Mouse (Mus musculus) small intestine, adult 10 weeks (tissue): ENCODE results near the gene Vps52. TPM values are rescaled to one million over a fixed set of nuclear protein-coding genes. Genes with fewer than 3 reads are reported as not detected.

Source experiments
- polyA plus RNA-seq: library from polyadenylated mRNA; stranded (reverse); fragments of 350-450 nt; fragmentation: Illumina TruSeq; extraction: RNeasy Lipid Tissue Mini Kit (QIAGEN cat#74804); gene quantifications from one replicate; pipeline ENCODE4 v1.2.3, GENCODE M21; 2014; ENCODE audit warnings: low replicate concordance

Gene Vps52
- 2.0 TPM for polyA plus RNA-seq

DNA sequence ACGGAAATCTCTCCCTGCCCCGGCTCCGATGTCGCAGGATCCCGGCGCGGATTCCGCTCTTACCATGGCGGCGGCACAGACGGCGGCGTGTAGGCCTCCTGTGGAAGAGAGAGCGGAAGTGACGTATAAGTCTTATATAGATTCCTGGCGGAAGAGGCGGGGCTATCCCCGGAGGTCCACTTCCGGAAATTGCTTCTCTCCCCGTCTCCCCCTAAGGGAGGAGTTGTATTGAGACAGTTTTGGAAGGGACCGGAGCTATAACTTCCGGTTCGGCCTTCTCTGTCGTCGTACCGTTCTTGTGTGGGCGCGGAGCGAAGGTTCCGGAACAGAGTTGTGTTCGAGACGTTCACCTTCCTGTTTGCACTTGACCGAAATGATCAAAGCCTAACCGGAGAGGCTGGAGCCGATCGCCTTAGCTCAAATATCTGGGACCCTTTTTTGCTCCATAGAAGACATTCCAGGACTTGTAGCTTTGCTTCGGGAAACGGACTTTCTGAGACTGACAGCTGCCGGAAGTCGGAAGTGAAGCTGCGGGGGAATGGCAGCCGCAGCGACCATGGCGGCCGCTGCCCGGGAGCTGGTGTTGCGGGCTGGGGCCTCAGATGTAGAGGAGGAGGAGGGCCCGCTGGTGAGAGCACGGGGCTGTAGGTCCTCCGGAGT is at the start of gene Vps52, which contains the start of gene Rps18:
Gene Vps52, plus strand, starts transcription at position 258 of the 660 bp plus-strand sequence.
Gene Rps18, minus strand, starts transcription at position 447 of the 660 bp plus-strand sequence.

DNA sequence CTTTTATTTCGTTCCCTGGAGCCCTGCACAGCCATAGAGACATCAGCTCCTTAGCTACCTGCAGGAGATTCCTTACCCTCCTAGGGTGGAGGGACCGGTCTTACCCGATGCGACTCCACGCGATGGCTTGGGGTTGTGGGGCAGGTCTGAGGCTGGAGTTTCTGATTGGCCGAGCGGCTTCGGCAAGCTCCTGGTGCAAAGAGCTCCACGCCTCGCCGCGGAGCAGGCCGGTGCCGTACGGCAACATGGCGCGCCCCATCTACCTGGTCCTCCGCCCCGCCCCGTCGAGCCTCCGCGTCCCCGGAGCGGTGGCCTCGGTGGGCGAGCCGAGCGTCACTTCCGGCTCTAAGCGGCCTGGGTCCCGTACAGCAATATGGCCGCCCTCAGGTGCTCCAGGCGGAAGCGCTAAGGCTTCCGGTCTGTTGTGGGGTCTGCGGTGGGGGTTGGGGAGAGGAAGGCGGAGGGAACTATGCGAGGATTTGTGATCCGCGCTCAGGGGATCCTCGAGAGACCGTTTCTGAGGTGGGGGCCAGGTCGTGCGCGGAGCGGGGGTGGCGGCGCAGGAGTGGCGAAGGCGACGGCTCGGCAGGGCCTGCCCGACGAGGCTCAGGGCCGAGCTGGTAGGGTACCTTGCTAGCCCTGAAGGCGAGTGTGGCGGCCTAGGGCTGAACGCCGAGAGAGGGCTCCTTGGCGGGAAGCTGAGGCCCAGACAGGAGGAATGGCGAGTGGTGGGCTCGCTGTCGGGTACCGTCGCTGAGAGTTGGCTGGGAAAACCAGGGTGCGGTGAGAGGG is 46.3 kb upstream of the Vps52 start, which contains the start of gene Daxx:
Gene Daxx, plus strand, starts transcription at position 338 of the 792 bp plus-strand sequence.

DNA sequence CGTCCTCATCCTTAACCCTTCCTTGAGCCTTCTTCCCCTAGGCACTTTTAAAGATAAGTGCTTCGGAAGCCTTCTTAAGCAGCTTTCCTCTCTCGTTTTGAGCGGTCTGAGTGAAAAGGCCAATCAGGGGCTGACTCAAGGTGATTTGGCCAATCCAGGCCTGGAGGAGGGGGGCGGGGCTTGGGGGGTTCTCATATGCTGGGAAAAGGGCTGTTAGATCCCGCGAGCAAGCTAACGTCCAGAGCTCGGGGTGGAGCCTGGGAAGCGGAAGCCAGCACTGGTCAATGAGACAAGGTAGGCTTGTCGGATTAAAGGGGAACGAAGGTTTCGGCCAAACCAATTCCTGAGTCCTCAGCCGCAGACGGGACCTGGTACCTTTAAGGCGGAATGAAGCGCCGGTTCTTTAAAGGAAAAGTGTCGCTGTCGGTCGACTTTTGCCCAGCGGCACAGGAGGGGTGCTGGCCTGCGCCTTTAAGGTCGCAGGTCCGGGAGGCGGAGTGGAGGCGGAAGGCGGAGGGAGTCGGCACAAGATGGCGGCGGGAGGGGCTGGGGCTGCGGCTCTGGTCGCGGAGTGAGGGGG is 39.9 kb upstream of the Vps52 start, which contains the start of the genes Tapbp and Zbtb22:
Gene Tapbp, plus strand, starts transcription at position 229 of the 580 bp plus-strand sequence.
Gene Zbtb22, plus strand, starts transcription at position 234 of the 580 bp plus-strand sequence.

DNA sequence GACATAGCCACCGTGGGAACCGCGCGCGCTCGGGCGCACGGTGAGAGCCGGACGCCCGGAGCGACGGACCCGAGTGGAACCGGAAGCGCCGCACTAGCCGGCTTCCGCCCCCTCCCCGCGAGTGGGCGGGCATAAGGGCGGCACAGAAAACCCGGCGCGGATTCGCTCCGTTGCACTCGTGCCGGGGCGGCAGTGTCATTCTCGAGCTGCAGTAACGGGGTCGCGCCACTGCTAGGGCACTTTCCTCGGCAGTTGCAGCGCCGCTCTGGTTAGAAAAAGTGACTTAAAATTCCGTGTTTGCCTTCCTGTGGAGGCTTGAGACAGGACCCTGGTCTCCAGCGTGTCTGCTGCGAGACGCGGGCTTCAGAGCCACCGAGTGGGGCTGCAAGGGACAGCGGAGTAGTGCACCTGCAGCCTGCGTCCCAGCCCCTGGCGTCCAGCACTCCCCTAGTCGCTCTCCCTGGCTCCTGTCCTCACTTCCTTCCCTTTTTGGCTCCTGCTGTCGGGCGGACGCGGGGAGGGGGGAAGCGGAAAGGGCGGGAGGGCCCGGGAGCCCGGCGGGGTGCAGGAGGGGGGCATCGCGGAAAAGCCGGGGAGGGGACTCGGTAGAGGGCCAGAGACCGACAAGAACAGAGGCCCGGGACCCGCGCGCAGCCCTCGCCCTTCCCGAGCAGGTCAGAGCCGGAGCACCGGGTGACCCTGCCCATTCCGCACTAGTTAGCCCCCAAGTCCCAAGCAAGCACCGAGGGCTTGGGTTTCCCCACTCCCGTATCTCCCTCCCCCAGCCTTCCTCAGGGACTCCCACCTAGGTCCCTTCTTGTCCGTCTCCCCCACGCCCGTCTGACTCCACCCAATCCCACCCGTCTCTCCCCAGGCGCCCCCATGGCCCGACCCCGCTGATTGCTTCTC is 26.0 kb upstream of the Vps52 start, which contains the start of gene Rgl2:
Gene Rgl2, plus strand, starts transcription at position 173 of the 909 bp plus-strand sequence.

DNA sequence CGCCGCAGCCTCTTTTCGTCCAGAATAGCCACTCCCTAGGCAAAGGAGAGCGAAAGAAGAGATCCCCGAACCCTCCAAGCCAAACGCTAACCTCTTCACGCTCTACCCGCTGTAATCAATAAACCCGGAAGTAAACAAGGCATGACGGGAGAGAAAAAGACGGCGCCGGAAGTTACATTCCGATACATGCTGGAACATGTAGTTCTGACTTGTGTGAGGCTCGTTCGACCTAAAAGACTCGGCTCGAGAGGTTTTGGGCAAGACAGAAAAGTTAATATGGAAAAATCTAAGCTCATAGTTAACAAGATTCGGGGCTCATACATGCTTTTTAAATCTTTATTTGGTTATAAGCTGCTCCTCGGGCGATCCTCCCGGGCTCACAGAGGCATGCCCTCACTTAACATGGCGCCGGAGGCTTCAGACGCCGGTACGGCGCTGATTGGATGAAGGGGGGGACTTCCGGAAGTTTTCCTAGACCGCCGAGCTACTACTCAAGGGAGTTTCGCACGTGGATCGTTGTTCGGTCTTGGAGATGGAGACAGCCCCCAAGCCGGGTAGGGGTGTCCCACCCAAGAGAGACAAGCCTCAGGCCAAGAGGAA is 15.3 kb upstream of the Vps52 start, which contains the start of the genes Pfdn6 and Wdr46:
Gene Pfdn6, minus strand, starts transcription at position 138 of the 600 bp plus-strand sequence.
Gene Wdr46, plus strand, starts transcription at position 455 of the 600 bp plus-strand sequence.

DNA sequence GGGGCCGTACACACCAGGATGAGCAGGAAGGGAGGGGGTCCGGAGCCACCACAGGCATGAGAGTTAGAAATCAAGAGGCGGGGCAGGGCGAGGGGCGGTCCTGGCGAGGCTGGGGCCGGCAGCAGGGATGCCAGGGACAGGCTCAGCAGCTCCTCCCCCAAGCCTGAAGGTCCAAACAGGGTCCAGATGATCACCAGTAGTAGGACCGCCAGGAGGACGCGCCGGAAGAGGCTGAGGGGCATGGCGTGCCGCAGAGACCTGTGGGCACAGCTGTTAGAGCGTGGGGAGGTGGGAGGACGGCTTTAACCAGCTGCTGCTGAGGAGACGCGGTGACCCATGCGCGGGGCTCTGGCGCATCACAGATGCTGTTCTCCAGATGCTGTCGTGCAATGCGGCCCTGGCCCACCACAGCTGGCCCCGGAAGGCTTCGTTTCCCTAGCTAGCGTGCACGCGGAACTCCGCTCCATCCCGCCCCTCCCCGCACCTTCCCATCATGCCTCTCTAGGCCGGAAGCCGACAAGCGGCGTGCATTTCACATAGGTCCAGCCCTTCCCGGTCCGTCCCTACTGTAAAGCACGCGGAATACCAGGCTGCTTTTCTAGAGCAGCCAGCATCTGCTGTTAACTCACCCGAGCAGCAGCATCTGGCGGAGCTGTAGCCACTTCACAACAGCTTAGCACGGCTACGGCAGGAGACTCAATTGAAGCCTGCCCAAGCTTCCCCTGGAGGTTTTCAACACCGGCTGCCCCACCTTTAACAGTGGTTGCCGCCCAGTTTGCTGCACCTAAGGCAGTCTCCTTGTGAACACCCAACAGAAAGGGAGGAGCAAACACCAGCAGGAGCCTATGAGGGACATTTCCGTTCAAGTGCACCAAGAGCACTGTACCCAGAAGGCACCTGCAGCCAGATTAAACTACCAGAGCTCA is 4.3 kb upstream of the Vps52 start, which contains the start of gene B3galt4:
Gene B3galt4, minus strand, starts transcription at position 468 of the 926 bp plus-strand sequence.

DNA sequence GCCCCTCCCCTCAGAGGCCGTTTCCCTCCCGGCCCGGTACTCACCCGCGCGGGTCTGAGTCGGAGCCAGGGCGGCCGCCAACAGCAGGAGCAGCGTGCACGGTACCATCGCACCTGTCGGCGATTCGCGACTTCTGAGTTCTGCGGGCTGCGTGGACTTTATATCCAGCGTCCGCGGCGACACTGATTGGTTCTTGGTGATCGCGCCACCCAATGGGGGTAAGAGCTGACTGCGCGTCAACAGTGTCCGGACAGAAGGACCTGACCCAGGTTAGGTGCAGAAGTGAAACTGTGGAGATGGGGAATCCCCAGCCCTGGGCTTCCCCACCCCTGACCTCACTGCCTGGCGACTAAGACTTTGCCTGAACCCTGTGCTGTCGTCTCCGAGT is 44.5 kb downstream of the Vps52 start, which contains the start of gene H2-K1:
Gene H2-K1, minus strand, starts transcription at position 198 of the 388 bp plus-strand sequence.

Other genes starting within 250 kb of the Vps52 start
- gene March2, start 237.1 kb upstream of the Vps52 start, polyA plus RNA-seq, result 10.5 TPM
- 16.2 TPM for gene Rab11b, start 195.3 kb upstream of the Vps52 start, polyA plus RNA-seq
- 0.67 TPM for gene Angptl4, start 174.0 kb upstream of the Vps52 start, polyA plus RNA-seq
- 3.9 TPM for gene Kank3, start 145.3 kb upstream of the Vps52 start, polyA plus RNA-seq
- gene Rps28, start 131.2 kb upstream of the Vps52 start, polyA plus RNA-seq, result 30.6 TPM
- 20.8 TPM for gene Ndufa7, start 131.2 kb upstream of the Vps52 start, polyA plus RNA-seq
- 0.85 TPM for gene Cd320, start 112.7 kb upstream of the Vps52 start, polyA plus RNA-seq
- gene Gm7029, start 82.0 kb upstream of the Vps52 start, polyA plus RNA-seq, result not detected
- 2.4 TPM for gene Kifc1, start 65.2 kb upstream of the Vps52 start, polyA plus RNA-seq
- not detected for gene Platr17, start 50.7 kb upstream of the Vps52 start, polyA plus RNA-seq
- gene Daxx, start 46.4 kb upstream of the Vps52 start, polyA plus RNA-seq, result 2.6 TPM
- gene Tapbp, start 39.9 kb upstream of the Vps52 start, polyA plus RNA-seq, result 57.9 TPM
- gene Zbtb22, start 39.9 kb upstream of the Vps52 start, polyA plus RNA-seq, result 0.78 TPM
- 2.2 TPM for gene Rgl2, start 26.3 kb upstream of the Vps52 start, polyA plus RNA-seq
- gene Pfdn6, start 15.5 kb upstream of the Vps52 start, polyA plus RNA-seq, result 6.7 TPM
- gene Wdr46, start 15.2 kb upstream of the Vps52 start, polyA plus RNA-seq, result 0.26 TPM
- gene B3galt4, start 4.3 kb upstream of the Vps52 start, polyA plus RNA-seq, result not detected
- gene Rps18, start 189 bp downstream of the Vps52 start, polyA plus RNA-seq, result 6.8 TPM
- gene H2-K1, start 44.5 kb downstream of the Vps52 start, polyA plus RNA-seq, result 431 TPM
- gene Ring1, start 68.9 kb downstream of the Vps52 start, polyA plus RNA-seq, result 0.74 TPM
- gene H2-Ke6, start 72.2 kb downstream of the Vps52 start, polyA plus RNA-seq, result not detected
- gene Slc39a7, start 75.9 kb downstream of the Vps52 start, polyA plus RNA-seq, result 0.48 TPM
- 0.22 TPM for gene Rxrb, start 76.0 kb downstream of the Vps52 start, polyA plus RNA-seq
- not detected for gene Col11a2, start 83.6 kb downstream of the Vps52 start, polyA plus RNA-seq
- gene H2-Oa, start 136.5 kb downstream of the Vps52 start, polyA plus RNA-seq, result not detected
- 1.6 TPM for gene H2-DMa, start 163.7 kb downstream of the Vps52 start, polyA plus RNA-seq
- 197 TPM for gene Brd2, start 166.8 kb downstream of the Vps52 start, polyA plus RNA-seq
- 1.5 TPM for gene H2-DMb2, start 187.5 kb downstream of the Vps52 start, polyA plus RNA-seq
- 12.1 TPM for gene H2-DMb1, start 197.3 kb downstream of the Vps52 start, polyA plus RNA-seq
- 5.6 TPM for gene Tap1, start 231.7 kb downstream of the Vps52 start, polyA plus RNA-seq
- gene Psmb9, start 232.0 kb downstream of the Vps52 start, polyA plus RNA-seq, result 5.8 TPM
- gene Psmb8, start 241.9 kb downstream of the Vps52 start, polyA plus RNA-seq, result 7.2 TPM
- gene Tap2, start 247.7 kb downstream of the Vps52 start, polyA plus RNA-seq, result not detected